Mouse (Mus musculus) left cerebral cortex, adult 6 months (tissue): ENCODE results near the gene Gm13101. TPM values are rescaled to one million over a fixed set of nuclear protein-coding genes. Genes with fewer than 3 reads are reported as not detected.

ENCODE experiments used
- long read RNA-seq, 2 experiments: library from polyadenylated mRNA; unstranded; transcript quantifications; one replicate each; pipeline ENCODE4 v2.0.0; 2019 to 2020
- polyA plus RNA-seq: library from polyadenylated mRNA; unstranded; fragments of <200 nt; fragmentation: Nextera tagmentation; gene quantifications from 2 replicates; pipeline ENCODE4 v1.2.3, GENCODE M21; 2021

Gene Gm13101
- not detected in 2 replicates for polyA plus RNA-seq
- long read RNA-seq, experiment 1, result 0 reads
- long read RNA-seq, experiment 2, result 0 reads

DNA sequence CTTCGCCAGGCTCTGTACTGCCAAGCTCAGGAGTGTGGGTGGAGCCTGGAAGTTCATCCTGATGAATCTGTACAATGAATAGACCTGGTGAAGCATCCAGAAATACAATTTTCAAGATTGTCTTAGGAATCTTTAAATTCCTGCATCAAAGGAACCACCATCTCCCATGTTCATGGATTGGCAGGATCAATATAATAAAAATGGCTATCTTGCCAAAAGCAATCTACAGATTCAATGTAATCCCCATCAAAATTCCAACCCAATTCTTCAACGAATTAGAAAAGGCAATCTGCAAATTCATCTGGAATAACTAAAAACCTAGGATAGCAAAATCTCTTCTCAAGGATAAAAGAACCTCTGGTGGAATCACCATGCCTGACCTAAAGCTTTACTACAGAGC, at the start of gene Gm13101:
Gene Gm13101 (minus strand): TSS at position 101 of the 400 bp plus-strand sequence.

DNA sequence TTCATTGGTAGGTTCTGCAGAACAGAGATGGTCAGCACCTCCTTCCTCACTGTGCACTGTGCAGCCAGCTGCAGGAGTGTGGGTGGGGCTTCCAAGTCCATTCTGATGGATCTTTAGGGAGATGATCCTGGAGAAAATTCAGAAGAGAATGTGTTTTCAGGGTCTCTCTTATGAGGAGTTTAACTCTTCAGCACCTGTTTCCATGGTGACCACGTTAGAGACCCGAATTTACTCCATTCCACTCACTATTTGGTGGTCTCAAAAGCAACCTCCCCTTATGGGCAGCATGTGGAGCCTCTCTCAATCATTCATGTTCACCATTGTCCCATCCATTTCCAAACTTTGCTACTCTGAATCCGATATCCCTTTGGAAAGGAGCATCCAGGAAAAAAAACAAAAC, 27.5 kb upstream of the Gm13101 start, which contains the start of gene Pramef17:
Gene Pramef17 (minus strand): TSS at position 101 of the 400 bp plus-strand sequence.

DNA sequence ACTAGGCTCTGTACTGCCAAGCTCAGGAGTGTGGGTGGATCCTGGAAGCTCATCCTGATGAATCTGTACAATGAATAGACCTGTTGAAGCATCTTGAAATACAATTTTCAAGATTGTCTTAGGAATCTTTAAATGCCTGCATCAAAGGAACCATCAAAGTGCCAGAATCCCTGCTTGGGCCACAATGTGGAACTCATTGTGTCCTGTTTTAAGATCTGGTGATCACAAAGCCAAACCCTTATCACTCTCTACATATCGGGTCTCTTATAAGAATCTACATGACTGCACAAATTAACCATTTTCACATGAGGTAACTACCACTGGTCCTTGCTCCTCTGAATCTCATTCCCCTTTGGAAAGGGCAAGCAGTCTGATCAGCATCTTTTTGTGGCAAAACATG, 15.8 kb downstream of the Gm13101 start, which contains the start of gene Pramef25:
Gene Pramef25 (minus strand): TSS at position 101 of the 400 bp plus-strand sequence.

Other genes starting within 250 kb of the Gm13101 start
- not detected in 2 replicates for gene Gm13078, start 247.5 kb downstream of the Gm13101 start, polyA plus RNA-seq
- gene Gm13023, start 177.6 kb downstream of the Gm13101 start, polyA plus RNA-seq, result not detected in 2 replicates
- gene Gm13084, start 150.9 kb downstream of the Gm13101 start, polyA plus RNA-seq, result not detected in 2 replicates
- not detected in 2 replicates for gene Gm13103, start 120.5 kb downstream of the Gm13101 start, polyA plus RNA-seq
- not detected in 2 replicates for gene Pramef6, start 66.6 kb downstream of the Gm13101 start, polyA plus RNA-seq
- not detected in 2 replicates for gene Pramef25, start 15.9 kb downstream of the Gm13101 start, polyA plus RNA-seq
- not detected in 2 replicates for gene Pramef17, start 27.4 kb upstream of the Gm13101 start, polyA plus RNA-seq
- gene Pramel4, start 92.2 kb upstream of the Gm13101 start, polyA plus RNA-seq, result not detected in 2 replicates
- not detected in 2 replicates for gene Gm13102, start 139.5 kb upstream of the Gm13101 start, polyA plus RNA-seq
- gene Oog3, start 195.7 kb upstream of the Gm13101 start, polyA plus RNA-seq, result not detected in 2 replicates
- not detected in 2 replicates for gene Oog2, start 223.8 kb upstream of the Gm13101 start, polyA plus RNA-seq
- not detected in 2 replicates for gene C87977, start 246.4 kb upstream of the Gm13101 start, polyA plus RNA-seq